Mouse (Mus musculus): ENCODE measurements around the gene 1700001L19Rik. TPM values are rescaled to one million over a fixed set of nuclear protein-coding genes. Genes with fewer than 3 reads are reported as not detected.
"Not testable (repeated sequence)": the region's sequence is repeated elsewhere in the genome, so short reads cannot be mapped to it uniquely, and the experiment has no call there.

The 1700001L19Rik gene
- total RNA-seq (2021): not detected
- long read RNA-seq, experiment 1: 0 reads
- long read RNA-seq, experiment 2: 0 reads

GRCm38 (mm10) chr13:68597199-68597598, at the start of gene 1700001L19Rik:
Gene 1700001L19Rik, plus strand, starts transcription at chr13:68597421.
- no peak for DNase-seq (ENCODE audit: low spot score)

GRCm38 (mm10) chr13:68553391-68553790, 43.8 kb upstream of the 1700001L19Rik start:
- DNase-seq (ENCODE audit: low spot score): not testable (repeated sequence)

- no peak for DNase-seq (ENCODE audit: low spot score)
Observed at GRCm38 (mm10) chr13:68568110-68568509, 29.1 kb upstream of the 1700001L19Rik start.

GRCm38 (mm10) chr13:68568548-68568947, 28.7 kb upstream of the 1700001L19Rik start:
- no peak for DNase-seq (ENCODE audit: low spot score)

GRCm38 (mm10) chr13:68569589-68570336, 27.5 kb upstream of the 1700001L19Rik start:
- DNase-seq (ENCODE audit: low spot score): peak; percentile 43

- no peak for DNase-seq (ENCODE audit: low spot score)
Observed at GRCm38 (mm10) chr13:68572247-68572646, 25.0 kb upstream of the 1700001L19Rik start.

GRCm38 (mm10) chr13:68572966-68573913, 24.0 kb upstream of the 1700001L19Rik start:
- DNase-seq (ENCODE audit: low spot score): no peak

- DNase-seq (ENCODE audit: low spot score): no peak
Observed at GRCm38 (mm10) chr13:68574398-68574797, 22.8 kb upstream of the 1700001L19Rik start.

- DNase-seq (ENCODE audit: low spot score): no peak
Observed at GRCm38 (mm10) chr13:68577945-68578344, 19.3 kb upstream of the 1700001L19Rik start.

- DNase-seq (ENCODE audit: low spot score): no peak
Observed at GRCm38 (mm10) chr13:68581086-68581740, 16.0 kb upstream of the 1700001L19Rik start.

- peak; percentile 96 for DNase-seq (ENCODE audit: low spot score)
Observed at GRCm38 (mm10) chr13:68581747-68582516, 15.3 kb upstream of the 1700001L19Rik start, which contains the start of the genes Mtrr and Fastkd3. Gene Mtrr, minus strand, starts transcription at chr13:68582149. Gene Fastkd3, plus strand, starts transcription at chr13:68582234.

GRCm38 (mm10) chr13:68582517-68582780, 14.8 kb upstream of the 1700001L19Rik start:
- no peak for DNase-seq (ENCODE audit: low spot score)

GRCm38 (mm10) chr13:68583961-68584360, 13.3 kb upstream of the 1700001L19Rik start:
- no peak for DNase-seq (ENCODE audit: low spot score)

- DNase-seq (ENCODE audit: low spot score): no peak
Observed at GRCm38 (mm10) chr13:68585441-68585840, 11.8 kb upstream of the 1700001L19Rik start.

- no peak for DNase-seq (ENCODE audit: low spot score)
Observed at GRCm38 (mm10) chr13:68588352-68588751, 8.9 kb upstream of the 1700001L19Rik start.

- DNase-seq (ENCODE audit: low spot score): no peak
Observed at GRCm38 (mm10) chr13:68593797-68594196, 3.4 kb upstream of the 1700001L19Rik start.

GRCm38 (mm10) chr13:68597667-68598066, 446 bp downstream of the 1700001L19Rik start:
- DNase-seq (ENCODE audit: low spot score): no peak

GRCm38 (mm10) chr13:68598953-68599352, 1.7 kb downstream of the 1700001L19Rik start:
- no peak for DNase-seq (ENCODE audit: low spot score)

GRCm38 (mm10) chr13:68601184-68601583, 4.0 kb downstream of the 1700001L19Rik start:
- no peak for DNase-seq (ENCODE audit: low spot score)

- no peak for DNase-seq (ENCODE audit: low spot score)
Observed at GRCm38 (mm10) chr13:68603085-68603484, 5.9 kb downstream of the 1700001L19Rik start.

GRCm38 (mm10) chr13:68605689-68606126, 8.5 kb downstream of the 1700001L19Rik start:
- no peak for DNase-seq (ENCODE audit: low spot score)

All from gastrocnemius, adult 18-20 months (tissue).